Mouse (Mus musculus) testis, adult 2 months (tissue): ENCODE measurements around the gene Nr2e3.

Experiments
- CTCF ChIP-seq: fragments of 200-500 bp; IDR thresholded peaks from 2 replicates; pipeline ENCODE4 v1.5.1; 2012; ENCODE audit warnings: low read depth, mild to moderate bottlenecking, inconsistent platforms, low read length, moderate library complexity; ENCODE audit not compliant: control insufficient read depth, insufficient read depth, insufficient replicate concordance
- POLR2A ChIP-seq: fragments of 200-500 bp; IDR thresholded peaks from 2 replicates; pipeline ENCODE4 v1.6.1; 2012; ENCODE audit warnings: low read depth, mild to moderate bottlenecking, inconsistent platforms, low read length, moderate library complexity; ENCODE audit not compliant: control insufficient read depth

DNA sequence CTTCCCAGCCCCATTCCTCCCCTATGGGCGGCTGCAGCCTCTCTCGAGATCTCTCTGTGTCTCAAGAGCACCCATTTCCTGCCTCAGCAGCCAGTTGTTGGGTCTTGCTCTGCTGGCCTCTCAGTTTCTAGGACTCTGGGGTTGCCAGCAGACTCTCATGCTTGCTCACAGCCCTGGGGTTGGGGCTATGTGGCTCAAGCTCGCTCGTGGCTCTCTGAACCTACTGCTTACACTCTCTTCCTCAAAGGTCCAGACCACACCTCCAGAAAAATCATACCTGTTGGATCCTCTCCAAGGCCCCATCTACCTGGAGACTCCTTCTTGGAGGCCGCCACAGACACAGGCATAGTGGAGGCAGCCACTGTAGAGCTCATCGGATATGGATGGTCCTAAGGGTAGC is 10.9 kb downstream of the Nr2e3 start:
- TF ChIP-seq CTCF (no peak), POLR2A (no peak)
